Mouse (Mus musculus): Measurements from ENCODE around the gene Apc2. TPM values are rescaled to one million over a fixed set of nuclear protein-coding genes. Genes with fewer than 3 reads are reported as not detected.
A peak's percentile ranks its signal among the peaks of the same experiment; 100 is the strongest.

The Apc2 gene
- polyA plus RNA-seq, 1 experiment from 2014 or later: 234 TPM

- peak within 1 kb of the TSS; percentile 57 for H3K4me2 ChIP-seq (ENCODE audit: low read length)
- peak within 1 kb of the TSS; percentile 40 for H3K4me3 ChIP-seq (replicated peaks; ENCODE audit: low read length)
- no peaks in the 10 kb centered on the region for H3K9me3 ChIP-seq (ENCODE audit: control insufficient read depth, low read length)
- no peak within 1 kb of the TSS for H3K27ac ChIP-seq (ENCODE audit: low read length)
- peak within 1 kb of the TSS; percentile 29 for H3K9ac ChIP-seq (replicated peaks; ENCODE audit: low read depth, low read length)
- H3K27me3 ChIP-seq (replicated peaks; ENCODE audit: control insufficient read depth, insufficient read depth, low read length): peaks cover 54% of the 10 kb centered on the region
- peaks cover 16% of the 10 kb centered on the region for H3K4me1 ChIP-seq (replicated peaks; ENCODE audit: control insufficient read depth, insufficient read depth, low read length)
- WGBS: under 1% methylated on average over 50 of the region's 53 CpGs
- H3K36me3 ChIP-seq (ENCODE audit: control insufficient read depth, insufficient read depth): no peaks in the 10 kb centered on the region
- 0 out of 2 replicates have a peak, but pooled peaks have one; percentile 27 for ATAC-seq
These were observed 60.4 kb downstream of the Apc2 start, which contains the start of gene Plk5 for GRCm38 (mm10) chr10:80356001-80356682. Gene Plk5 (plus strand): TSS chr10:80356459.

GRCm38 (mm10) chr10:80356737-80357136 is 61.0 kb downstream of the Apc2 start:
- peak overlapping the region; percentile 40 for H3K4me3 ChIP-seq (replicated peaks; ENCODE audit: low read length)
- H3K9ac ChIP-seq (replicated peaks; ENCODE audit: low read depth, low read length): peak overlapping the region; percentile 29
- H3K27ac ChIP-seq (ENCODE audit: low read length): no peak overlapping the region
- no peaks in the 10 kb centered on the region for H3K36me3 ChIP-seq (ENCODE audit: control insufficient read depth, insufficient read depth)
- under 1% methylated on average over 34 of the region's 34 CpGs for WGBS
- ATAC-seq: 0 out of 2 replicates have a peak, but pooled peaks have one; percentile 37
- no peaks in the 10 kb centered on the region for H3K9me3 ChIP-seq (ENCODE audit: control insufficient read depth, low read length)
- peaks cover 50% of the 10 kb centered on the region for H3K27me3 ChIP-seq (replicated peaks; ENCODE audit: control insufficient read depth, insufficient read depth, low read length)
- peaks cover 16% of the 10 kb centered on the region for H3K4me1 ChIP-seq (replicated peaks; ENCODE audit: control insufficient read depth, insufficient read depth, low read length)
- H3K4me2 ChIP-seq (ENCODE audit: low read length): peak overlapping the region; percentile 57

DNA sequence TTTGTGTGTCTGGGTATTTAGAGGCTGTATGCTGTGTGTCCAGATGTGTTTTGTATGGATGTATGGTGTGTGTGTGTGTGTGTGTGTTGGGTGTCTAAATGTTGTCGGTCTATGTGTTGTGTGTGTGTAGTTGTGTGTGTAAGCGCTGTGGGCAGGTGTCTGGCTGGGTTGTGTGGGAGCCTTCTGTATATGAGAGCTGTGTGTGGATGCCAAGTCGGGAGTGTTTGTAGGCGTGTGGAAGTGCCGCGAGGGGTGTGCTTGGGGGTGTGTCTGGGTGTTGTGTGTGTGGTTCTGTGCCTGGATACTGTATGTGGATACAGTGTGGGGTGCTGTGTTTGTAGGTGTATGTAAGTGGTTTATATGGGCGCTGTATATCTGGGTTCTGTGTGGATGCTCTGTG is 61.6 kb downstream of the Apc2 start:
- 29% methylated on average over 7 of the region's 7 CpGs for WGBS
- no peak for ATAC-seq
- H3K36me3 ChIP-seq (ENCODE audit: control insufficient read depth, insufficient read depth): no peaks in the 10 kb centered on the region
- no peaks in the 10 kb centered on the region for H3K9me3 ChIP-seq (ENCODE audit: control insufficient read depth, low read length)
- peaks cover 49% of the 10 kb centered on the region for H3K27me3 ChIP-seq (replicated peaks; ENCODE audit: control insufficient read depth, insufficient read depth, low read length)
- no peak overlapping the region for H3K9ac ChIP-seq (replicated peaks; ENCODE audit: low read depth, low read length)
- H3K4me2 ChIP-seq (ENCODE audit: low read length): peak overlapping the region; percentile 50
- H3K4me3 ChIP-seq (replicated peaks; ENCODE audit: low read length): peak overlapping the region; percentile 30
- no peak overlapping the region for H3K27ac ChIP-seq (ENCODE audit: low read length)
- peaks cover 16% of the 10 kb centered on the region for H3K4me1 ChIP-seq (replicated peaks; ENCODE audit: control insufficient read depth, insufficient read depth, low read length)

DNA sequence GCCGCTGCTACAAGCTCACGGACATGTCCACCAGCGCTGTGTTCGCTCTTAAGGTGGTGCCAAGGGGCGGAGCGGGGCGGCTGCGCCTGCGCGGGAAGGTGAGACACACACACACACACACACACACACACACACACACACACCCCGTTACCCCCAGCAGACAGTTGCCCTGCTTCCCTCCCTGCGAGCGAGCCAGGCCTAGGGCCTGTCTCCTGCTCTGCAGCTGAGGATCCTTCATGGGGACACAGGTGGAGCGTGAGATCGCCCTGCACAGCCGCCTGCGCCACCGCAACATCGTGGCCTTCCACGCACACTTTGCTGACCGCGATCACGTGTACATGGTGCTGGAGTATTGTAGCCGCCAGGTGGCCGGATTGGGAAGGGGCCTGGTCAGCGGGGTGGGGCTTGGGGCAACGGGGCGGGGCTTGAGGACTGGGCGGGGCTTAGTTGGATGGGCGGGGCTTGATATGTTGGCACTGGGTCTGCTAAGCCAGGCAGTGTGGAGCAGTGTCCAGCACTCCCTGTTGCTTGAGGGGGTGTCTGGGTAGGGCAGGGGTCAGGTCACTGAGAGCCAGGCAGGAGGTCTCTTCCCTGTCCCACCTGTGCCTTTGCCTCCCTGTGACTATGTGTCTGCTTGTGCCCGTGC is 62.3 kb downstream of the Apc2 start:
- Histone ChIP-seq H3K9me3 (ENCODE audit: control insufficient read depth, low read length) (no peaks in the 10 kb centered on the region; the same call in 1 of the 2 replicates), H3K9ac (replicated peaks; ENCODE audit: low read depth, low read length) (peak overlapping the region; percentile 42; the same call in 1 of the 2 replicates), H3K4me2 (ENCODE audit: low read length) (peak overlapping the region; percentile 50), H3K27me3 (replicated peaks; ENCODE audit: control insufficient read depth, insufficient read depth, low read length) (peaks cover 51% of the 10 kb centered on the region), H3K27ac (ENCODE audit: low read length) (no peak overlapping the region), H3K36me3 (ENCODE audit: control insufficient read depth, insufficient read depth) (no peaks in the 10 kb centered on the region), H3K4me3 (replicated peaks; ENCODE audit: low read length) (peak overlapping the region; percentile 30), H3K4me1 (replicated peaks; ENCODE audit: control insufficient read depth, insufficient read depth, low read length) (peaks cover 16% of the 10 kb centered on the region)
- 5% methylated on average over 31 of the region's 31 CpGs for WGBS
- ATAC-seq: peak; percentile 36; the same call in 1 of the 2 replicates

GRCm38 (mm10) chr10:80363734-80364133 is 68.0 kb downstream of the Apc2 start:
- Histone ChIP-seq H3K4me2 (ENCODE audit: low read length) (no peak overlapping the region), H3K9me3 (ENCODE audit: control insufficient read depth, low read length) (no peaks in the 10 kb centered on the region; the same call in 1 of the 2 replicates), H3K4me1 (replicated peaks; ENCODE audit: control insufficient read depth, insufficient read depth, low read length) (no peaks in the 10 kb centered on the region), H3K36me3 (ENCODE audit: control insufficient read depth, insufficient read depth) (no peaks in the 10 kb centered on the region), H3K9ac (replicated peaks; ENCODE audit: low read depth, low read length) (no peak overlapping the region), H3K27me3 (replicated peaks; ENCODE audit: control insufficient read depth, insufficient read depth, low read length) (peaks cover 12% of the 10 kb centered on the region; the same call in 1 of the 2 replicates), H3K27ac (ENCODE audit: low read length) (no peak overlapping the region), H3K4me3 (replicated peaks; ENCODE audit: low read length) (no peak overlapping the region)
- ATAC-seq: no peak
- WGBS: 31% methylated on average over 6 of the region's 6 CpGs

DNA sequence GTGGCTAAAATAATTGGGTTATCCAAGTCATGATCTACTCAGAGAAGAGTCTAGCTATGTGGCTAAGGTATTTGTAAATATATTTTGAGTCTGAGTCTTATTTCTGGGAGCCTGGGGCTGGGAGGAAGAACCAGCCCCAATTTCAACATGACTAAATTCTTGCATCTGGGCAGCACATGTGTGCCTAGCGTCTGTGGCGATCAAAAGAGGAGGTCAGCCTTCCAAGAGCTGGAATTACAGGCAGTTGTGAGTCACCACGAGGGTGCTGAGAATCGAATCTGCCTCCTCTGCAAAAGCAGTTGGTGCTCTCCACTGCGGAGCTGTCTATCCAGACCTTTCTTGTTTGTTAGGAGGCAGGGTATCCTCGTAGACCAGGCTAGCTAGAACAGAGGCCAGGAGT is 70.0 kb downstream of the Apc2 start:
- H3K27me3 ChIP-seq (replicated peaks; ENCODE audit: control insufficient read depth, insufficient read depth, low read length): peaks cover 8% of the 10 kb centered on the region; the same call in 1 of the 2 replicates
- H3K9ac ChIP-seq (replicated peaks; ENCODE audit: low read depth, low read length): no peak overlapping the region
- no peaks in the 10 kb centered on the region for H3K4me1 ChIP-seq (replicated peaks; ENCODE audit: control insufficient read depth, insufficient read depth, low read length)
- H3K4me2 ChIP-seq (ENCODE audit: low read length): no peak overlapping the region
- no peaks in the 10 kb centered on the region for H3K36me3 ChIP-seq (ENCODE audit: control insufficient read depth, insufficient read depth)
- no peaks in the 10 kb centered on the region; the same call in 1 of the 2 replicates for H3K9me3 ChIP-seq (ENCODE audit: control insufficient read depth, low read length)
- WGBS: 71% methylated on average over 6 of the region's 6 CpGs
- no peak for ATAC-seq
- H3K4me3 ChIP-seq (replicated peaks; ENCODE audit: low read length): no peak overlapping the region
- no peak overlapping the region for H3K27ac ChIP-seq (ENCODE audit: low read length)

Small RNA genes within 50 kb of the gene (microRNA-seq; reads per million reads assigned to microRNA genes)
- gene Mir6911: 1.2 reads per million

Other genes starting within 250 kb of the Apc2 start
- gene Gpx4, start 248.8 kb upstream of the Apc2 start, polyA plus RNA-seq (2015; fragmentation: Nextera tagmentation; extraction: Ambion mirVana): 443 and 475 TPM in 2 replicates
- 13.1 and 14.9 TPM in 2 replicates for gene Sbno2, start 190.4 kb upstream of the Apc2 start, polyA plus RNA-seq (2015; fragmentation: Nextera tagmentation; extraction: Ambion mirVana)
- gene Stk11, start 180.2 kb upstream of the Apc2 start, polyA plus RNA-seq (2015; fragmentation: Nextera tagmentation; extraction: Ambion mirVana): 18.0 and 19.7 TPM in 2 replicates
- gene Atp5d, start 157.3 kb upstream of the Apc2 start, polyA plus RNA-seq (2015; fragmentation: Nextera tagmentation; extraction: Ambion mirVana): 404 and 433 TPM in 2 replicates
- 33.0 and 44.5 TPM in 2 replicates for gene Cbarp, start 155.1 kb upstream of the Apc2 start, polyA plus RNA-seq (2015; fragmentation: Nextera tagmentation; extraction: Ambion mirVana)
- gene Midn, start 147.7 kb upstream of the Apc2 start, polyA plus RNA-seq (2015; fragmentation: Nextera tagmentation; extraction: Ambion mirVana): 26.5 and 30.9 TPM in 2 replicates
- 318 and 335 TPM in 2 replicates for gene Cirbp, start 130.0 kb upstream of the Apc2 start, polyA plus RNA-seq (2015; fragmentation: Nextera tagmentation; extraction: Ambion mirVana)
- 8.5 and 10.6 TPM in 2 replicates for gene 1600002K03Rik, start 123.0 kb upstream of the Apc2 start, polyA plus RNA-seq (2015; fragmentation: Nextera tagmentation; extraction: Ambion mirVana)
- 24.8 and 25.4 TPM in 2 replicates for gene Efna2, start 116.5 kb upstream of the Apc2 start, polyA plus RNA-seq (2015; fragmentation: Nextera tagmentation; extraction: Ambion mirVana)
- gene Mum1, start 69.5 kb upstream of the Apc2 start, polyA plus RNA-seq (2015; fragmentation: Nextera tagmentation; extraction: Ambion mirVana): 49.0 and 55.4 TPM in 2 replicates
- 236 and 272 TPM in 2 replicates for gene Ndufs7, start 46.9 kb upstream of the Apc2 start, polyA plus RNA-seq (2015; fragmentation: Nextera tagmentation; extraction: Ambion mirVana)
- 22.7 and 24.6 TPM in 2 replicates for gene Gamt, start 35.0 kb upstream of the Apc2 start, polyA plus RNA-seq (2015; fragmentation: Nextera tagmentation; extraction: Ambion mirVana)
- 61.3 and 61.8 TPM in 2 replicates for gene Dazap1, start 34.5 kb upstream of the Apc2 start, polyA plus RNA-seq (2015; fragmentation: Nextera tagmentation; extraction: Ambion mirVana)
- 531 and 538 TPM in 2 replicates for gene Rps15, start 3.5 kb upstream of the Apc2 start, polyA plus RNA-seq (2015; fragmentation: Nextera tagmentation; extraction: Ambion mirVana)
- gene 2310011J03Rik, start 24.6 kb downstream of the Apc2 start, polyA plus RNA-seq (2015; fragmentation: Nextera tagmentation; extraction: Ambion mirVana): 32.5 and 34.2 TPM in 2 replicates
- 3.1 and 3.9 TPM in 2 replicates for gene Pcsk4, start 33.5 kb downstream of the Apc2 start, polyA plus RNA-seq (2015; fragmentation: Nextera tagmentation; extraction: Ambion mirVana)
- 2.2 and 3.2 TPM in 2 replicates for gene Reep6, start 34.0 kb downstream of the Apc2 start, polyA plus RNA-seq (2015; fragmentation: Nextera tagmentation; extraction: Ambion mirVana)
- 0.51 and 0.66 TPM in 2 replicates for gene Adamtsl5, start 52.4 kb downstream of the Apc2 start, polyA plus RNA-seq (2015; fragmentation: Nextera tagmentation; extraction: Ambion mirVana)
- gene Plk5, start 60.5 kb downstream of the Apc2 start, polyA plus RNA-seq (2015; fragmentation: Nextera tagmentation; extraction: Ambion mirVana): 2.2 and 4.5 TPM in 2 replicates
- 16.3 TPM in 2 replicates for gene Mex3d, start 91.7 kb downstream of the Apc2 start, polyA plus RNA-seq (2015; fragmentation: Nextera tagmentation; extraction: Ambion mirVana)
- gene Mbd3, start 103.6 kb downstream of the Apc2 start, polyA plus RNA-seq (2015; fragmentation: Nextera tagmentation; extraction: Ambion mirVana): 247 and 256 TPM in 2 replicates
- gene Uqcr11, start 110.9 kb downstream of the Apc2 start, polyA plus RNA-seq (2015; fragmentation: Nextera tagmentation; extraction: Ambion mirVana): 455 and 522 TPM in 2 replicates
- gene Tcf3, start 137.7 kb downstream of the Apc2 start, polyA plus RNA-seq (2015; fragmentation: Nextera tagmentation; extraction: Ambion mirVana): 63.7 and 74.6 TPM in 2 replicates
- 0.07 and 0.46 TPM in 2 replicates for gene Onecut3, start 198.9 kb downstream of the Apc2 start, polyA plus RNA-seq (2015; fragmentation: Nextera tagmentation; extraction: Ambion mirVana)
- 0.16 and 0.23 TPM in 2 replicates for gene Atp8b3, start 243.1 kb downstream of the Apc2 start, polyA plus RNA-seq (2015; fragmentation: Nextera tagmentation; extraction: Ambion mirVana)

Measured in forebrain, embryonic 16.5 days (tissue).